ENCODE assay signal across 21 mouse cellular contexts in the genomic region with DNA sequence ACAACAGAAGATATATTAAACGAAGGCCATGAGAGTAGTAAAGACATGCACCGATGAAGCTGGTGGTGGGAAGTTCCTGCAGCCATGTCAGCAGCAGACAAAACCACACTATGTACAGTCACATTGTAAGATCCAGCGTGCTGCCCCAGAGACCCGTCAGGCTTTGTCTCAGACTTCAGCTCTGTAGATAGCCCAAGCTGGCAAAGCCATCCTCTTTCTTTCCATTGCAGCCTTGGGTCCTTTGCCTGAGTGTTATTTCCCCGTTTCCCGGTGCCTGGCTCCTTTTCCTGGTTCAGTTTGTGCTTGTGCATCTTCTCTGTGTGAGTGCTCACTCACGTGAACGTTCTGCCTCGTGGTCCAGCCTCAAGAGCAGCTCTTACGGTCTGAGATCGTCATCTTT. TPM values are rescaled to one million over a fixed set of nuclear protein-coding genes. Genes with fewer than 3 reads are reported as not detected.
DNase-seq lines count a peak whose midpoint lies in the region; ATAC-seq and TF ChIP-seq lines count a peak whose summit lies in the region.
"Had no signal": no experiment of that assay in that cellular context is flagged by ENCODE, and none has a peak within 500 bp of the region (broad histone marks: within the 10 kb centered on the region; RNA-seq: fewer than 3 reads in every experiment).

No protein-coding gene starts in this region.

- H3K27me3 ChIP-seq in heart, adult 2 months (ENCODE audit: control insufficient read depth, insufficient read depth, low read length): no peaks in the 10 kb centered on the region
- H3K27me3 ChIP-seq in midbrain, embryonic 11.5 days (ENCODE audit: control insufficient read depth, insufficient read depth, low read length): no peaks in the 10 kb centered on the region
- no peaks in the 10 kb centered on the region for H3K27me3 ChIP-seq in midbrain, embryonic 10.5 days (ENCODE audit: low read depth, poor library complexity, severe bottlenecking)
- H3K27me3 ChIP-seq: embryonic facial prominence, embryonic 12.5 days; embryonic facial prominence, embryonic 15.5 days had no signal

- no peak overlapping the region for H3K27ac ChIP-seq in heart, adult 2 months
- no peak overlapping the region for H3K27ac ChIP-seq in midbrain, embryonic 11.5 days (ENCODE audit: low read depth, low read length)
- no peak overlapping the region for H3K27ac ChIP-seq in midbrain, embryonic 10.5 days (replicated peaks)
- H3K27ac ChIP-seq: embryonic facial prominence, embryonic 12.5 days; embryonic facial prominence, embryonic 15.5 days; forebrain, embryonic 10.5 days; forebrain, embryonic 12.5 days had no signal

- ATAC-seq in midbrain, embryonic 11.5 days (ENCODE audit: low FRiP score): no peak
- ATAC-seq: forebrain, embryonic 14.5 days; forebrain, embryonic 16.5 days had no signal

- DNase-seq in heart, adult 11 months: peak; percentile 73
- DNase-seq in heart, adult 2 months: no peak
- peak; percentile 56 for DNase-seq in midbrain, embryonic 11.5 days (ENCODE audit: low spot score, missing footprints)
- no peak for DNase-seq in midbrain, embryonic 10.5 days (ENCODE audit: low spot score)
- DNase-seq: adrenal gland, adult 2 months; adrenal gland, postnatal 10 days; adrenal gland, postnatal 25 days; cerebellum, adult 11 months; cerebellum, adult 18-20 months; cerebellum, adult 8-10 months; cerebellum, adult 9-11 months; cerebellum, postnatal 14 days; cerebellum, postnatal 36 days; embryo, embryonic 11 days had no signal

- intact Hi-C loops in heart, adult 2 months (cut with DNase I): no loop called here

- WGBS in heart, adult 2 months: 88% methylated on average over 11 of the region's 11 CpGs
- 91% methylated on average over 11 of the region's 11 CpGs for WGBS in midbrain, embryonic 11.5 days
- 87% methylated on average over 11 of the region's 11 CpGs for WGBS in midbrain, embryonic 10.5 days

- peaks cover 6% of the 10 kb centered on the region for H3K36me3 ChIP-seq in heart, adult 2 months (ENCODE audit: control insufficient read depth, insufficient read depth, low read length)
- no peaks in the 10 kb centered on the region for H3K36me3 ChIP-seq in midbrain, embryonic 11.5 days (ENCODE audit: control insufficient read depth, insufficient read depth, low read length)
- no peaks in the 10 kb centered on the region for H3K36me3 ChIP-seq in midbrain, embryonic 10.5 days
- H3K36me3 ChIP-seq: embryonic facial prominence, embryonic 12.5 days; embryonic facial prominence, embryonic 15.5 days; forebrain, embryonic 10.5 days; forebrain, embryonic 12.5 days had no signal

- no peaks in the 10 kb centered on the region for H3K9me3 ChIP-seq in midbrain, embryonic 11.5 days (ENCODE audit: control insufficient read depth, low read length)
- no peaks in the 10 kb centered on the region for H3K9me3 ChIP-seq in midbrain, embryonic 10.5 days (replicated peaks)
- H3K9me3 ChIP-seq: embryonic facial prominence, embryonic 12.5 days; embryonic facial prominence, embryonic 15.5 days; forebrain, embryonic 10.5 days; forebrain, embryonic 12.5 days had no signal

- H3K4me3 ChIP-seq in heart, adult 2 months: no peak overlapping the region
- no peak overlapping the region for H3K4me3 ChIP-seq in midbrain, embryonic 11.5 days (ENCODE audit: low read depth, low read length)
- H3K4me3 ChIP-seq in midbrain, embryonic 10.5 days: no peak overlapping the region
- H3K4me3 ChIP-seq: embryonic facial prominence, embryonic 12.5 days; embryonic facial prominence, embryonic 15.5 days; erythroblast, embryonic 14.5 days; forebrain, embryonic 10.5 days; forebrain, embryonic 12.5 days had no signal

- no peaks in the 10 kb centered on the region for H3K4me1 ChIP-seq in heart, adult 2 months (ENCODE audit: control insufficient read depth, insufficient read depth, low read length)
- H3K4me1 ChIP-seq in midbrain, embryonic 11.5 days (ENCODE audit: control insufficient read depth, insufficient read depth, low read length): peaks cover 12% of the 10 kb centered on the region
- H3K4me1 ChIP-seq in midbrain, embryonic 10.5 days: peaks cover 22% of the 10 kb centered on the region

- TF ChIP-seq EP300 in heart, adult 2 months (IDR thresholded peaks at IDR 0.05; ENCODE audit: insufficient read depth, low read depth, low read length): no peak

- no peak for TF ChIP-seq CTCF in heart, adult 2 months (IDR thresholded peaks at IDR 0.05)

- no peak overlapping the region for H3K4me2 ChIP-seq in midbrain, embryonic 11.5 days
- H3K4me2 ChIP-seq: embryonic facial prominence, embryonic 12.5 days; embryonic facial prominence, embryonic 15.5 days; forebrain, embryonic 12.5 days had no signal

- no peaks in the 10 kb centered on the region for H3K79me2 ChIP-seq in heart, adult 2 months (replicated peaks; ENCODE audit: control insufficient read depth, insufficient read depth, low read length)

- no peak overlapping the region for H3K9ac ChIP-seq in heart, adult 2 months (ENCODE audit: low read depth, low read length)
- H3K9ac ChIP-seq in midbrain, embryonic 11.5 days (ENCODE audit: low read length): no peak overlapping the region
- H3K9ac ChIP-seq: embryonic facial prominence, embryonic 12.5 days; embryonic facial prominence, embryonic 15.5 days; forebrain, embryonic 12.5 days had no signal

- no peak for TF ChIP-seq POLR2A in heart, adult 2 months (IDR thresholded peaks at IDR 0.05; ENCODE audit: insufficient read depth, low read depth, low read length)

RNA-seq across cellular contexts. Expression of gene Map3k20, which starts 39.1 kb away (rescaled TPM):
- 100 to 1,000 TPM; 275 to 303 TPM for total RNA-seq in heart, adult 2 months (2021)
- polyA plus RNA-seq in heart, adult 2 months (2012; rRNA removed): 75.1 and 124 TPM in 2 replicates
- 7.5 and 8.3 TPM in 2 replicates for polyA plus RNA-seq in midbrain, embryonic 11.5 days (2014; fragmentation: Nextera tagmentation; extraction: Ambion mirVana)
- polyA plus RNA-seq in midbrain, embryonic 10.5 days (2016; fragmentation: Nextera tagmentation; extraction: Ambion mirVana): 7.4 and 8.2 TPM in 2 replicates

Comparison
In these comparisons a context has a peak if more than half of its experiments do, and no peak if none do; other contexts are left out.
1. DNase-seq: peak in heart, adult 11 months (single experiment) and midbrain, embryonic 11.5 days (single experiment); none in heart, adult 2 months (0 of 2) and midbrain, embryonic 10.5 days (single experiment).